Mouse (Mus musculus) lung, postnatal 0 days (tissue): ENCODE measurements at regions not wholly inside any gene's neighbourhood (a gene's known extent, or its start where the extent isn't known, plus 50 kb on each side); places are given as distances from the start of the nearest gene placed in this dataset.

Source experiments
- CTCF ChIP-seq: IDR thresholded peaks from 2 replicates; pipeline ENCODE4 v1.5.1; 2016; ENCODE audit warnings: antibody characterized with exemption, mild to moderate bottlenecking
- EP300 ChIP-seq: IDR thresholded peaks from 2 replicates; pipeline ENCODE4 v1.6.1; 2016; ENCODE audit warnings: antibody characterized with exemption, mild to moderate bottlenecking, control low read depth

DNA sequence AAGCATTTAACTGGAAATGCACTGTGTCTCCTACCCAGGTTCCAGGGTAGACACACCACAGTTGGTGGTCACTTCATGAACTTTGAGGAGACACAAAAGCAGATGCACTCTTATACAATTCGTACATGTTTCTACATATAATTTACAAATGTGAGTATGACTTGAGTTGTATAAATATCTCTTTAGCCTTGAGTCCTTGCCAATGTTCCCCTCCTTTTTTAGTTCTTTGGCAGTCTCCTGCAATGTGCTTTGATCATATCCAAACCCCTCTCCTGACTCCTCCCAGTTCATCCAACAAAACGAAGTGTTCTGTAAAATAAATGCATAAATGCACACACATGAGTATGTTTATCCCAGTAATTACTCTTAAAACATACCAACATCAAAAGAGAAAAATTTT, 251.8 kb upstream of the Trpc7 start:
- TF ChIP-seq CTCF = no peak
- no peak for TF ChIP-seq EP300
